ENCODE assay signal across 24 mouse cellular contexts in the genomic region with DNA sequence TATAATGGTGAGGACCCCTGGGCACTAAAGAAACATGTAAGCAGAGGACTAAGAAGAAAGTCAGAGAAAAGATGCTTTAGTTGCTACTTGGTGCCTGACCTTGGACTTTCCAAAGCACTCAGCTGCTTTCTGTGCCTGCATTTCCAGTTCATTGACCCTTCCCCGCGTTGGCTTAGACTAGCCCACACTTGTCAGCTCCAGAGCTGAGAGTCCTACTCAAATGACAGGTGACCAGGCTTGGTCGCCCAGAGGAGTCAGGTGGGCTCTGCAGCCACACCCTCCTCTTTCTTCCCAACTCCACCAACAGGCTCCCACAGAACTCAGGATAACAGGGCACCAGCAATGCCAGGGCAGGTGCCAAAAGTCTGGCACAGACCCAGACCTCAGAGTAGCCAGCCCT. TPM values are rescaled to one million over a fixed set of nuclear protein-coding genes. Genes with fewer than 3 reads are reported as not detected.
DNase-seq lines count a peak whose midpoint lies in the region; ATAC-seq and TF ChIP-seq lines count a peak whose summit lies in the region.
"Had no signal": no experiment of that assay in that cellular context is flagged by ENCODE, and none has a peak within 500 bp of the region (broad histone marks: within the 10 kb centered on the region; RNA-seq: fewer than 3 reads in every experiment).

No protein-coding gene starts in this region.

- no peak for ATAC-seq in liver, embryonic 12.5 days
- ATAC-seq: CD4-positive, CD25-positive, alpha-beta regulatory T cell, adult 4 months; forebrain, embryonic 16.5 days; midbrain, embryonic 16.5 days had no signal

- no peak for TF ChIP-seq CTCF in liver, adult 2 months (IDR thresholded peaks at IDR 0.05; ENCODE audit: low read depth, low read length)

- H3K27me3 ChIP-seq in liver, adult 2 months (ENCODE audit: control insufficient read depth, insufficient read depth, low read length), result no peaks in the 10 kb centered on the region
- H3K27me3 ChIP-seq in liver, embryonic 12.5 days (replicated peaks), result peaks cover under 1% of the 10 kb centered on the region; the same call in 1 of the 2 replicates
- H3K27me3 ChIP-seq in limb, embryonic 10.5 days (ENCODE audit: low read depth, poor library complexity, severe bottlenecking), result no peaks in the 10 kb centered on the region
- H3K27me3 ChIP-seq: heart, embryonic 15.5 days; limb, embryonic 13.5 days; liver, embryonic 15.5 days had no signal

- WGBS in liver, adult 2 months, result 29% methylated on average over 3 of the region's 3 CpGs
- WGBS in liver, embryonic 12.5 days (ENCODE audit: insufficient replicate concordance), result 53% methylated on average over 3 of the region's 3 CpGs
- WGBS in limb, embryonic 10.5 days, result 77% methylated on average over 3 of the region's 3 CpGs

- no peak overlapping the region for H3K27ac ChIP-seq in liver, adult 2 months (replicated peaks; ENCODE audit: insufficient read depth, low read depth, low read length)
- H3K27ac ChIP-seq in liver, embryonic 12.5 days, result no peak overlapping the region
- H3K27ac ChIP-seq in brown adipose tissue, adult 24 weeks (replicated peaks; ENCODE audit: low read depth, low read length), result peak overlapping the region; percentile 76; the same call in 1 of the 2 replicates
- no peak overlapping the region for H3K27ac ChIP-seq in limb, embryonic 10.5 days
- H3K27ac ChIP-seq: heart, embryonic 15.5 days; kidney, postnatal 0 days; limb, embryonic 13.5 days; liver, embryonic 15.5 days had no signal

- no peak overlapping the region for H3K9ac ChIP-seq in liver, adult 2 months (ENCODE audit: low read depth, low read length)
- H3K9ac ChIP-seq in liver, embryonic 12.5 days, result no peak overlapping the region
- H3K9ac ChIP-seq: heart, embryonic 15.5 days; limb, embryonic 13.5 days; liver, embryonic 15.5 days had no signal

- DNase-seq in adrenal gland, postnatal 25 days, result peak; percentile 5
- no peak for DNase-seq in adrenal gland, adult 2 months
- peak; percentile 70 for DNase-seq in liver, adult 2 months (ENCODE audit: extremely low read depth, low read depth, low spot score)
- peak; percentile 44 to 58 for DNase-seq in urinary bladder, postnatal 36 days (ENCODE audit: low spot score in 2 of 2)
- DNase-seq in limb, embryonic 10.5 days (ENCODE audit: low spot score), result no peak
- DNase-seq: gastrocnemius, postnatal 25 days; lung, postnatal 14 days; right cerebral cortex, postnatal 14 days; spleen, adult 18-20 months; thymus, postnatal 25 days had no signal

- H3K79me2 ChIP-seq in liver, adult 2 months (ENCODE audit: control insufficient read depth, insufficient read depth, low read length), result no peaks in the 10 kb centered on the region

- no peaks in the 10 kb centered on the region; the same call in 1 of the 2 replicates for H3K4me1 ChIP-seq in liver, adult 2 months (ENCODE audit: control insufficient read depth, insufficient read depth, low read length)
- H3K4me1 ChIP-seq in liver, embryonic 12.5 days, result no peaks in the 10 kb centered on the region
- H3K4me1 ChIP-seq in brown adipose tissue, adult 24 weeks (ENCODE audit: control insufficient read depth, insufficient read depth, insufficient read length, low read length), result peaks cover 18% of the 10 kb centered on the region
- H3K4me1 ChIP-seq in limb, embryonic 10.5 days, result no peaks in the 10 kb centered on the region
- H3K4me1 ChIP-seq: heart, embryonic 15.5 days; limb, embryonic 13.5 days; liver, embryonic 15.5 days; megakaryocyte, embryonic 14.5 days had no signal

- H3K36me3 ChIP-seq in liver, adult 2 months (ENCODE audit: control insufficient read depth, insufficient read depth, low read length), result no peaks in the 10 kb centered on the region
- no peaks in the 10 kb centered on the region for H3K36me3 ChIP-seq in liver, embryonic 12.5 days
- no peaks in the 10 kb centered on the region for H3K36me3 ChIP-seq in limb, embryonic 10.5 days
- H3K36me3 ChIP-seq: heart, embryonic 15.5 days; limb, embryonic 13.5 days; liver, embryonic 15.5 days had no signal

- H3K9me3 ChIP-seq in liver, embryonic 12.5 days (replicated peaks), result no peaks in the 10 kb centered on the region
- no peaks in the 10 kb centered on the region for H3K9me3 ChIP-seq in limb, embryonic 10.5 days (replicated peaks)
- H3K9me3 ChIP-seq: heart, embryonic 15.5 days; limb, embryonic 13.5 days; liver, embryonic 15.5 days had no signal

- H3K4me2 ChIP-seq in liver, embryonic 12.5 days, result no peak overlapping the region
- H3K4me2 ChIP-seq: heart, embryonic 15.5 days; limb, embryonic 13.5 days; liver, embryonic 15.5 days had no signal

- H3K4me3 ChIP-seq in liver, adult 2 months (ENCODE audit: insufficient read depth, low read depth, low read length), result no peak overlapping the region
- no peak overlapping the region for H3K4me3 ChIP-seq in liver, embryonic 12.5 days
- H3K4me3 ChIP-seq in brown adipose tissue, adult 24 weeks (ENCODE audit: insufficient read depth, low read depth, low read length), result no peak overlapping the region
- no peak overlapping the region for H3K4me3 ChIP-seq in limb, embryonic 10.5 days
- H3K4me3 ChIP-seq: heart, embryonic 15.5 days; limb, embryonic 13.5 days; liver, embryonic 15.5 days; megakaryocyte, embryonic 14.5 days had no signal

- no peak for TF ChIP-seq POLR2A in liver, adult 2 months (IDR thresholded peaks at IDR 0.05; ENCODE audit: extremely low read depth, insufficient read depth, low read length)

RNA-seq across cellular contexts. Expression of gene Tbata, which starts 9.4 kb away (rescaled TPM):
- total RNA-seq in adrenal gland, postnatal 25 days (2021), result not detected in 2 replicates
- not detected for total RNA-seq in adrenal gland, adult 2 months (2021)
- not detected in 2 replicates for polyA plus RNA-seq in adrenal gland, adult 2 months (2012; rRNA removed)
- not detected in 2 replicates for total RNA-seq in liver, adult 2 months (2014; rRNA removed)
- polyA plus RNA-seq in liver, adult 2 months (2012; rRNA removed), result not detected in 2 replicates
- not detected in 2 replicates for polyA plus RNA-seq in liver, embryonic 12.5 days (2016; fragmentation: Nextera tagmentation; extraction: Ambion mirVana)
- polyA plus RNA-seq in brown adipose tissue, adult 24 weeks (2012; ENCODE audit: insufficient read depth, insufficient read length, missing spikeins), result not detected in 2 replicates
- not detected in 2 replicates for polyA plus RNA-seq in limb, embryonic 10.5 days (2016; fragmentation: Nextera tagmentation; extraction: Ambion mirVana)
- total RNA-seq: gastrocnemius, postnatal 25 days; heart, adult 8-10 months; hematopoietic stem cell, adult 5-6 weeks; MEL; neutrophil, adult 5-6 weeks had no signal
- polyA plus RNA-seq: CD4-positive, CD25-positive, alpha-beta regulatory T cell, adult 4 months; limb, embryonic 13.5 days; liver, embryonic 15.5 days had no signal

RNA-seq across cellular contexts. Expression of gene Sgpl1, which starts 14.9 kb away (rescaled TPM):
- 77.3 and 82.4 TPM in 2 replicates for total RNA-seq in adrenal gland, postnatal 25 days (2021)
- total RNA-seq in adrenal gland, adult 2 months (2021), result 100 to 1,000 TPM in 1 of 2 experiments, 10 to 100 TPM in 1; 67.2 to 106 TPM
- polyA plus RNA-seq in adrenal gland, adult 2 months (2012; rRNA removed), result 16.2 and 18.0 TPM in 2 replicates
- 43.7 and 57.2 TPM in 2 replicates for total RNA-seq in liver, adult 2 months (2014; rRNA removed)
- 36.3 and 39.9 TPM in 2 replicates for polyA plus RNA-seq in liver, adult 2 months (2012; rRNA removed)
- polyA plus RNA-seq in liver, embryonic 12.5 days (2016; fragmentation: Nextera tagmentation; extraction: Ambion mirVana), result 18.5 and 18.6 TPM in 2 replicates
- polyA plus RNA-seq in brown adipose tissue, adult 24 weeks (2012; ENCODE audit: insufficient read depth, insufficient read length, missing spikeins), result 43.9 and 46.2 TPM in 2 replicates
- polyA plus RNA-seq in limb, embryonic 10.5 days (2016; fragmentation: Nextera tagmentation; extraction: Ambion mirVana), result 62.5 and 80.3 TPM in 2 replicates

Comparison
In these comparisons a context has a peak if more than half of its experiments do, and no peak if none do; other contexts are left out.
1. DNase-seq: peak in adrenal gland, postnatal 25 days (single experiment), liver, adult 2 months (single experiment) and urinary bladder, postnatal 36 days (2 of 2); none in adrenal gland, adult 2 months (single experiment) and limb, embryonic 10.5 days (single experiment).